Mouse (Mus musculus) megakaryocyte, embryonic 14.5 days (primary cell): ENCODE data around the gene Vps53.

Experiments
- FLI1 ChIP-seq: IDR thresholded peaks from 2 replicates; pipeline ENCODE4 v1.6.1; 2012; ENCODE audit warnings: low read length, inconsistent platforms, mixed read lengths
- GATA1 ChIP-seq: IDR thresholded peaks from 3 replicates; pipeline ENCODE4 v1.6.1; 2012; ENCODE audit warnings: mixed read lengths, low read length, inconsistent platforms, borderline replicate concordance

DNA sequence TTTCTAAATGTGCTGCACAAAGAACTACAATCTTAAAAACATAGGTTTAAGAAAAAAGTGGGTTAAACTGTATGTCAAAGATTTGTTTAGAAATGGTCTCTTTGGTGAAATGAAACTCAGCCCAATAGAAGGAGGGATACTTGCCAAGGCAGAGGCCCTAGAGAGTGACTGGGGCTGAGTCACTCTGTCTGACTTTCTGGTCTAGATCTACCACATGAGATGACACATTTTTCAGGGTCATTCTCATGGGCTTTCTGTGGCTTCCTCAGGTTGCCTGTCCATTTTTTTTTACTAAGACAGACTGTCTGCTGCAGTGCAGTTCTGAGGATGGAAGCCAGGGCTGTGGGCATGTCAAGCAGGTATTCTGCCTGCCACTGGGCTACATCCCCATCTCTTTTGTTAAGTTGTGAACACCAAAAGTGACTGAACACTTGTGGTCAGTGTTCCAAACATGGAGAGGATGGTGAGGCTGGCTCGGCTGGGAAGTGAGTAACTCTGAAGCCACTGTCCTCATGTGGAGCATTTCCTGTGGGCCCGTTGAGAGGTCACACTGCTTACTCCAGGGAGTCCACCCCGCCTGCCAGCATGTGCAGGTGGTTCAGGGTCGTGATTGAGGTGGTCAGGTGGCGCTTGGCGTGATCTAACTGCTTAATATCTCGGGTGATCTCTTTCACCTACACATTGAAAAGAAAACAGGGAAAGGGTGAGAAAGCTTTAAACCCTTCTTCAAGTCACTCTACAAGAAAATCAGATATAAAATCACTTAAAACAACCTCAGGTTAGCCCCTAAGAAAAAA lies 43.6 kb downstream of the Vps53 start:
- no peak for TF ChIP-seq GATA1
- TF ChIP-seq FLI1, result no peak
